Mouse (Mus musculus) cortical plate, adult 2 months (tissue): ENCODE results near the gene Dnah6. TPM values are rescaled to one million over a fixed set of nuclear protein-coding genes. Genes with fewer than 3 reads are reported as not detected.
A peak's percentile ranks its signal among the peaks of the same experiment; 100 is the strongest.

Experiments
- H3K27ac ChIP-seq: fragments of 200-500 bp; 2 replicates; pipeline ENCODE4 v1.5.1; 2012; ENCODE audit warnings: low read length, control low read depth, inconsistent platforms; ENCODE audit not compliant: insufficient read depth
- H3K4me1 ChIP-seq: fragments of 200-500 bp; 2 replicates; pipeline ENCODE4 v1.6.1; 2011; ENCODE audit warnings: low read length; ENCODE audit not compliant: control insufficient read depth, insufficient read depth
- H3K4me3 ChIP-seq: fragments of 200-500 bp; 2 replicates; pipeline ENCODE4 v1.5.1; 2011; ENCODE audit warnings: mild to moderate bottlenecking, low read length, control low read depth; ENCODE audit not compliant: insufficient read depth
- CTCF ChIP-seq: fragments of 200-500 bp; IDR thresholded peaks from 2 replicates; pipeline ENCODE4 v1.5.1; 2011; ENCODE audit warnings: mild to moderate bottlenecking, control low read depth, low read length; ENCODE audit not compliant: insufficient read depth; ENCODE audit errors: extremely low read depth
- POLR2A ChIP-seq: fragments of 200-500 bp; IDR thresholded peaks from 2 replicates; pipeline ENCODE4 v1.6.1; 2011; ENCODE audit warnings: mild to moderate bottlenecking, low read length, control low read depth; ENCODE audit not compliant: insufficient read depth; ENCODE audit errors: extremely low read depth
- polyA plus RNA-seq: library from polyadenylated mRNA; depleted of rRNA; stranded (reverse); fragments of >200 nt; gene quantifications from 2 replicates; pipeline ENCODE4 v1.2.3, GENCODE M21; 2012

Dnah6 gene
- polyA plus RNA-seq, 1 experiment: 0.35 TPM

GRCm38 (mm10) chr6:73054807-73055206 lies 166.6 kb downstream of the Dnah6 start:
- TF ChIP-seq CTCF (no peak), POLR2A (no peak)
- no peaks in the 10 kb centered on the region; the same call in 1 of the 2 replicates for H3K4me1 ChIP-seq
- no peak overlapping the region for H3K27ac ChIP-seq
- no peak overlapping the region for H3K4me3 ChIP-seq

- no peak overlapping the region for H3K4me3 ChIP-seq
- no peak for TF ChIP-seq CTCF
- no peak for TF ChIP-seq POLR2A
- H3K4me1 ChIP-seq: no peaks in the 10 kb centered on the region; the same call in 1 of the 2 replicates
- no peak overlapping the region for H3K27ac ChIP-seq
These were observed 167.9 kb downstream of the Dnah6 start for GRCm38 (mm10) chr6:73053526-73053925.

- H3K27ac ChIP-seq: no peak overlapping the region
- peaks cover 2% of the 10 kb centered on the region for H3K4me1 ChIP-seq
- TF ChIP-seq POLR2A: no peak
- no peak for TF ChIP-seq CTCF
- H3K4me3 ChIP-seq: no peak overlapping the region
These were observed 174.2 kb downstream of the Dnah6 start for GRCm38 (mm10) chr6:73047259-73047658.

GRCm38 (mm10) chr6:73045944-73046343 lies 175.5 kb downstream of the Dnah6 start:
- no peak for TF ChIP-seq POLR2A
- TF ChIP-seq CTCF: no peak
- H3K27ac ChIP-seq: no peak overlapping the region
- H3K4me1 ChIP-seq: peaks cover 2% of the 10 kb centered on the region
- no peak overlapping the region for H3K4me3 ChIP-seq

GRCm38 (mm10) chr6:73042278-73042677 lies 179.2 kb downstream of the Dnah6 start:
- no peak overlapping the region for H3K4me3 ChIP-seq
- H3K4me1 ChIP-seq: peaks cover 2% of the 10 kb centered on the region
- no peak overlapping the region for H3K27ac ChIP-seq
- TF ChIP-seq POLR2A: no peak
- no peak for TF ChIP-seq CTCF

- no peaks in the 10 kb centered on the region for H3K4me1 ChIP-seq
- no peak for TF ChIP-seq POLR2A
- no peak for TF ChIP-seq CTCF
These were observed 183.2 kb downstream of the Dnah6 start for GRCm38 (mm10) chr6:73038291-73038690.

GRCm38 (mm10) chr6:73028853-73029252 lies 192.6 kb downstream of the Dnah6 start:
- TF ChIP-seq POLR2A (no peak), CTCF (no peak)
- no peak overlapping the region for H3K4me3 ChIP-seq
- no peaks in the 10 kb centered on the region for H3K4me1 ChIP-seq
- H3K27ac ChIP-seq: no peak overlapping the region

More at GRCm38 (mm10) chr6:73038291-73038690, 183.2 kb downstream of the Dnah6 start:
- Histone ChIP-seq H3K4me3 (no peak overlapping the region), H3K27ac (no peak overlapping the region)

- Histone ChIP-seq H3K27ac (no peak overlapping the region), H3K4me3 (no peak overlapping the region), H3K4me1 (no peaks in the 10 kb centered on the region)
- TF ChIP-seq POLR2A (no peak), CTCF (no peak)
These were observed 193.6 kb downstream of the Dnah6 start for GRCm38 (mm10) chr6:73027881-73028280.

- no peaks in the 10 kb centered on the region for H3K4me1 ChIP-seq
- TF ChIP-seq POLR2A (no peak), CTCF (no peak)
- no peak overlapping the region for H3K4me3 ChIP-seq
- H3K27ac ChIP-seq: no peak overlapping the region
These were observed 194.6 kb downstream of the Dnah6 start for GRCm38 (mm10) chr6:73026898-73027297.

GRCm38 (mm10) chr6:73020061-73020460 lies 201.4 kb downstream of the Dnah6 start:
- no peak overlapping the region for H3K4me3 ChIP-seq
- no peaks in the 10 kb centered on the region for H3K4me1 ChIP-seq
- TF ChIP-seq POLR2A (no peak), CTCF (peak; percentile 42)
- H3K27ac ChIP-seq: no peak overlapping the region
